Mouse (Mus musculus): Measurements from ENCODE around the gene Kif1a.

GRCm38 (mm10) chr1:93010731-93011130 lies 91.0 kb downstream of the Kif1a start:
- TF ChIP-seq HCFC1 (IDR thresholded peaks at IDR 0.05; ENCODE audit: borderline replicate concordance, insufficient read depth, low read length) (no peak), ZC3H11A (IDR thresholded peaks at IDR 0.05; ENCODE audit: borderline replicate concordance, low read depth, low read length) (no peak)

Measured in ES-E14 (cell line).